Mouse (Mus musculus) olfactory bulb, adult 2 months (tissue): ENCODE measurements around the gene Sh3gl2. TPM values are rescaled to one million over a fixed set of nuclear protein-coding genes. Genes with fewer than 3 reads are reported as not detected.

Source experiments
- H3K27ac ChIP-seq: fragments of 200-500 bp; 2 replicates; pipeline ENCODE4 v1.5.1; 2012; ENCODE audit warnings: low read depth, low read length; ENCODE audit not compliant: insufficient read depth
- H3K4me1 ChIP-seq: fragments of 200-500 bp; 2 replicates; pipeline ENCODE4 v1.6.1; 2012; ENCODE audit warnings: low read length; ENCODE audit not compliant: control insufficient read depth, insufficient read depth
- H3K4me3 ChIP-seq: fragments of 200-500 bp; 2 replicates; pipeline ENCODE4 v1.5.1; 2012; ENCODE audit warnings: mild to moderate bottlenecking, low read depth, low read length, moderate library complexity; ENCODE audit not compliant: insufficient read depth
- CTCF ChIP-seq: fragments of 200-500 bp; IDR thresholded peaks from 2 replicates; pipeline ENCODE4 v1.5.1; 2012; ENCODE audit warnings: low read depth, mild to moderate bottlenecking, low read length, moderate library complexity; ENCODE audit not compliant: insufficient read depth
- POLR2A ChIP-seq: fragments of 200-500 bp; IDR thresholded peaks from 2 replicates; pipeline ENCODE4 v1.6.1; 2012; ENCODE audit warnings: mild to moderate bottlenecking, low read depth, low read length, moderate library complexity; ENCODE audit not compliant: insufficient read depth
- WGBS: fragments of 180-500 bp; shearing (Covaris S2); methylation state at CpG from one replicate; pipeline ENCODE4 v1.1.7; 2018; 5-methylcytosine and 5-hydroxymethylcytosine counted together
- polyA plus RNA-seq: library from polyadenylated mRNA; stranded (reverse); fragments of >200 nt; gene quantifications from 2 replicates; pipeline ENCODE4 v1.2.4, GENCODE M21; 2012; ENCODE audit warnings: low replicate concordance; ENCODE audit not compliant: missing spikeins, insufficient read depth, insufficient read length

Sh3gl2 gene
- polyA plus RNA-seq, 1 experiment: 339 TPM

DNA sequence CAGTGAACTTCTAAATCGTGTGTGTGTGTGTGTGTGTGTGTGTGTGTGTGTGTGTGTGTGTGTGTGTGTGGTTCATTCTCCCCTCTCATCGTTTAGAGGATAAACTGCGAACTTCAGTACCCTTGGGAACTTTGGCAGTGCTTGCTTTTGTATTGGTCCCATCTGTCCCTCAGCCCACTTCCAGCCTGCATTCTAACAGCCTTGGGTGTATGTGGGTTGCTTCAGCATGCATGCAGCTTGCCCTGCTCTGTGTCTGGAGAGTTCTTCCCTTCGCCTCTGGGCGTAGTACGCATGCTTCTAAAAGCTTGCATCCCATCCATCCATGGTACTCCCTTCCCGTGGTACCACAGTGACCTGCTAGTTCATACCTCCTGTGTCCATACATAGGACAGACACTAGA is 200.3 kb downstream of the Sh3gl2 start:
- H3K4me1 ChIP-seq: 0 out of 2 replicates have a peak, but pooled peaks cover 3% of the 10 kb centered on the region
- H3K4me3 ChIP-seq: no peak overlapping the region
- TF ChIP-seq CTCF: no peak
- 69% methylated on average over 7 of the region's 7 CpGs for WGBS
- H3K27ac ChIP-seq: no peak overlapping the region

DNA sequence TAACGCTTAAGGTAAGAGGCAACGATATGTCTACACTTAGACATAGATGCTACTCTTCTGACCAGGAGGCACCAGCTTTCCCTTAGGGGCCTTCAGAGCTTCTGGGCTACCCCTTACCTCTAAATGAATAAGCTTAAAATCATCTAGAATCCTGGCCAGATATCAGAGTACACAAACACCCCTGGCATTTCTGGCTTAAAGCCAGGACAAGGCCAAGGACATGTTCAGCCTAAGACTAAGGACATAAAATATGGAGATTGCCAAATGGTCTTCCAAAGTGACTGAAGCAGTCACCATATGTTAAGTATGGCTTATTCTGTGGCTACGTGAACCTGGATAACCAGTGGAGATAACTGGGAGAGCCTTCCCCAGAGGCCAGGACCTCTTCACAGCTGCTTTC is 211.5 kb downstream of the Sh3gl2 start:
- H3K4me1 ChIP-seq: no peaks in the 10 kb centered on the region
- no peak for TF ChIP-seq CTCF
- TF ChIP-seq POLR2A: no peak
- 96% methylated on average over 3 of the region's 3 CpGs for WGBS
- no peak overlapping the region for H3K4me3 ChIP-seq
- H3K27ac ChIP-seq: no peak overlapping the region

DNA sequence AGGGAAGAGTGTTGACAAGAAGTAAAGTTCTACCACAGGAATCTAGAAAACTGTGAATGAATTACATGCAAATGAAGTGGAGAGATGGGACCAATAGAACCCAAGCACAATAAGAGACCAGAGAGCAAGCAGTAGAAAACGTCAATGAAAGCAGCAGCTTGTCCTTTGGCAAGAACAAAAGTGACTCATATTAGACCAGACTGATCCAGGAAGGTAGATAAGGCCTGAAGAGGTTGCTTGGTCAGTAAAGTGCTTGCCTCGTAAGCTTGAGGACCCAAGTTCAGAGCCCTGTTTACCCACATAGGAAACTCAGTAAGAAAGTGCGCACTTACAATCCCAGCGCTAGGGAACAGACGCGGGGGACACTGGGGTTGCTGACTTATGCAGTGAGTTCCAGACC is 215.5 kb downstream of the Sh3gl2 start:
- no peak overlapping the region for H3K27ac ChIP-seq
- no peak overlapping the region for H3K4me3 ChIP-seq
- TF ChIP-seq CTCF (no peak), POLR2A (no peak)
- no peaks in the 10 kb centered on the region; the same call in none of the 2 replicates for H3K4me1 ChIP-seq
- WGBS: 88% methylated on average over 6 of the region's 6 CpGs

DNA sequence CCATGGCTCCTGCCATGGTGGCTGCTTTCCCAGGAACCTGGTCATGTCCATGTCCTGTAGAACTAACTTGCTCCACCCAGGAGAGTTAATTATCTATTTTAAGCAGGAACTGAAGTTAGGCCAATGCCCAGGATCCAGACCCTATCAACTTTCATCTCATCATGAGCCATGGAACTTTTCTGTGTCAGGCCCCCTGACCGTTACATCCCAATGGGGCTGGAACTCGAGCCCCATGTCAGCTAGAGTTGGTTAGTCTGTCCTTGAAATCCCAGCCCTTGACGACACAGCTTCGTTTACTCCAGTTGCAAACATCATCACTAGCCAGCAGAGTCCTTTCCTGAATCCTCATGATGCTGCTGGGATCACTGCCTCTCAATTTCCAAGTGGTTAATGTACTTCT is 221.3 kb downstream of the Sh3gl2 start:
- TF ChIP-seq CTCF: no peak
- TF ChIP-seq POLR2A: no peak
- H3K4me3 ChIP-seq: no peak overlapping the region
- H3K27ac ChIP-seq: no peak overlapping the region
- WGBS: 84% methylated on average over 4 of the region's 4 CpGs
- no peaks in the 10 kb centered on the region; the same call in none of the 2 replicates for H3K4me1 ChIP-seq

DNA sequence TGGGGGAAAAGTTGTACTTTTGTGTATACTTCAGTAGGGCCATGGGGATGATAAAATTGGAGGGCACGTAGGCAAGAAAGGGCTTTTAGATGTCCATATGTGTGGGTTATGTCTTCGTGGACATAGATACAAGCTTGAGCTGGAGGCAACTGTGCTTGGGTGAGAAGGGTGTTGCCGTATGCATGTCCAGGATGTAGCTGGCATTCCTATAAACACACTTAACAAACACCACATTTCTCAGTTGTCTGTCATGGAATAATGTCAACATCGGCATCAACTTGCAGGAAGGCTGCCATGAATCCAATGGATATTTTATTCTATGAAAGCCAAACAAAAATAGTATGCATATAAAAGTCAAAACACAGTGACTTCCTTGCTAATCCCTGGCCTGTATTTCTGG is 227.9 kb downstream of the Sh3gl2 start:
- 93% methylated on average over 4 of the region's 4 CpGs for WGBS
- no peak for TF ChIP-seq POLR2A
- no peak for TF ChIP-seq CTCF
- Histone ChIP-seq H3K27ac (no peak overlapping the region), H3K4me1 (no peaks in the 10 kb centered on the region), H3K4me3 (no peak overlapping the region)

DNA sequence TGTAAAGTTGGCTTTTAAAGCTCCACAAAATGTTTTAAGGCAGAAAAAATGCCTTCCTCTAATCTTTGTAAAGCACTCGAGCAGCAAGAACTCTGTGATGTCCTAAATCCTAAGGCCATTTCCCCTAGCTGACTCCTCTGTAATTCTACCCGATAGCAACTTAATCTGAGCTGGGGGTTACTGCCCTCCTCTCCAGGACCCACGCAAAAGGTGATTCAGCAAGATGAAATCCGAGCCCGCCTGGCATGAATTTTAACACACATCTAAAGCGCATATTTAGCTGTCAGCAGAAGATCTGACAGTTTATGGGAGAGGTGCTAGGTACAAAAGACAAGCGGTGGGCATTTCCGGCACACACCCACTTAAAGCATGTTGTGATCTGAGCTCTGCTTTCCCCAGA is 229.8 kb downstream of the Sh3gl2 start:
- TF ChIP-seq POLR2A (no peak), CTCF (no peak)
- Histone ChIP-seq H3K27ac (no peak overlapping the region), H3K4me1 (no peaks in the 10 kb centered on the region), H3K4me3 (no peak overlapping the region)
- 79% methylated on average over 8 of the region's 8 CpGs for WGBS

DNA sequence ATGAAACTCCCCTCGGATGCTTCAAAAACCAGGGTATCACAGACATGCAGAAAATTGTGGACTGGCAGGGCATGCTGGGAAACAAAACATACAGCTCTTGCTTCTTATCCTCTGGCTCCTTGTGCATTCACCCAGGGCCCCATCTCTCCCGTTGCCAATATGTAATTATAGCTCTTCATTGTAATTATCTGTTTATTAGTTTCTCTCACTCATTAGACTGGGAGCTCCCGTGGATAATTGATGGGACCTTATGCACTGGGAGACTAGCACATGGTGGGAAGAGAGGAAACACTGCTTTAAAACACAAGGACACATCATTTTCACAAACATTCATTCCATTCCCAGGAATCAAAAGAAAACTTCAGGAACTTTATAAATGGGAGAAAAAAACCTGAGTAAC is 233.9 kb downstream of the Sh3gl2 start:
- H3K4me1 ChIP-seq: no peaks in the 10 kb centered on the region
- TF ChIP-seq CTCF (no peak), POLR2A (no peak)
- H3K27ac ChIP-seq: no peak overlapping the region
- 30% methylated on average over 3 of the region's 3 CpGs for WGBS
- no peak overlapping the region for H3K4me3 ChIP-seq

DNA sequence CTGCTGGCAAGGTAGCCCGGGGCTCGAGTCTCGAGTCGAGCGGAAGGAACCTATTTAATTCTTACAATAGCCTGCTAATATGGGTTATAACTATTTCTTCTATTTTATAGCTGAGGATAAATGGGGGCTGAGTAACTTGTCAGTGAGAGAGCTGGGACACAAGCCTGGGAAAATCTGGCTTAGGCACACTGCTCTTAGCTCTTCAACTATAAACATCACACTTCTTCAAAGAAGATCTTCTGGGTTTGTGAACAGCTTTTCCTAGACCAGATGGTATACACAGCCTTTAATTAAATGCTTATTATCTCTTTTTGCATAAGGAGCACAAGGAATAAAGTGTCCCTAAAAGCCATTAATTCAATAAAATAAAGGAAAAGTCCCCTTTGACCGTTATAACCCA is 278.7 kb downstream of the Sh3gl2 start:
- Histone ChIP-seq H3K27ac (no peak overlapping the region), H3K4me3 (no peak overlapping the region), H3K4me1 (peaks cover 5% of the 10 kb centered on the region)
- 51% methylated on average over 6 of the region's 6 CpGs for WGBS
- TF ChIP-seq POLR2A: no peak
- TF ChIP-seq CTCF: no peak

DNA sequence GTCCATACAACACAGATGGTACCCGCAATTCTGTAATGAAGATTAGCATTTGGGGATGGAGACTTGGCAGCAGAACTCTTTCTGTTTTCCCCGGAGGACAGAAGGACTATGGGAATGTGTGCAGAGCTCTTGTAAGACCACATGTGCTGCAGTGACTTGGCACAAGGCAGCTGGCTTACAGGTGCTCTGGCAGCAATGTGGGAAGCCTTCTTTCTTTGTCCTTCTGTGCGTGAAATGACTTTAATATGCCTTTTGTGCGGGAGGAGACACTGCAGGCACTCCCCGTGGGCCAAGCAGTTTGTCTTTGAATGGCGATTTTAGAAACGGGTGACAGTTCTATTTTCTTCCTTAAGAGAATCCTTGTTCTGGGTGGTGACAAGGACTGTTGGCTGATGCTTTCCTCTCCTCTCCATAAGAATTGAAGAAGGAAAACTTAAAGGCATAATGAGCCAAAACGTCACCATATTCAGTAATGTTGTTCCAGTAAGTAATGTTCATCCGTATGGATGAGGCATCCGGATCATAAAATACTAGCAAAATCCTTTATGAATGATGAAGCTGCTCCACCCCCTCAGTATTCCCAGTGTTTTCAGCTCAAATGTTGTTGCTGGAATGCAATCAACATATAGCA is 281.5 kb downstream of the Sh3gl2 start:
- TF ChIP-seq CTCF: no peak
- TF ChIP-seq POLR2A: no peak

DNA sequence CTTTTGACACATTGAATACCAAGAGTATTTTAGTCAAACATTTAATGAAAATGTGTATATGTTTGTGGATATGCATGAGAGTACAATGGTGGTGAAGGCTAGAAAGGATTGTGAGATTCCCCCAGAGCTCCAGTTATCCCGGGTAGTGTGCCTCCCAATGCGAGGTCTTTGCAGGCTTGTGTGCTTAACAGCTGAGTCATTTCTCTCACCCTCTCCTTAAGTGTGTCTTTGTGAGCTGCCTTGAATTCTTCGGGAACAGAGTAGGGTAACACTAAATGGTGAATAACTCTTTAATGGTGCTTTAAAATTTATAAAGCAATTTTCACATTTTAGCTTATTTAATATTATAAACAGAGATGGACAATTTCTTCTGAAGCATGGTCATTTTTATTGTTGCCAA is 300.8 kb downstream of the Sh3gl2 start:
- Histone ChIP-seq H3K4me3 (no peak overlapping the region), H3K4me1 (no peaks in the 10 kb centered on the region), H3K27ac (no peak overlapping the region)
- WGBS: 38% methylated on average over 3 of the region's 3 CpGs
- TF ChIP-seq CTCF (no peak), POLR2A (no peak)

More for the DNA sequence above, 281.5 kb downstream of the Sh3gl2 start:
- H3K27ac ChIP-seq: no peak overlapping the region
- H3K4me3 ChIP-seq: no peak overlapping the region
- H3K4me1 ChIP-seq: peaks cover 5% of the 10 kb centered on the region
- WGBS: 36% methylated on average over 10 of the region's 10 CpGs
